Mouse (Mus musculus) lung, postnatal 10 days (tissue): ENCODE data around the gene Ldhc.

Experiments
- DNase-seq: peaks from one replicate; pipeline ENCODE4 v3.0.0; 2021

Gene Ldhc

DNA sequence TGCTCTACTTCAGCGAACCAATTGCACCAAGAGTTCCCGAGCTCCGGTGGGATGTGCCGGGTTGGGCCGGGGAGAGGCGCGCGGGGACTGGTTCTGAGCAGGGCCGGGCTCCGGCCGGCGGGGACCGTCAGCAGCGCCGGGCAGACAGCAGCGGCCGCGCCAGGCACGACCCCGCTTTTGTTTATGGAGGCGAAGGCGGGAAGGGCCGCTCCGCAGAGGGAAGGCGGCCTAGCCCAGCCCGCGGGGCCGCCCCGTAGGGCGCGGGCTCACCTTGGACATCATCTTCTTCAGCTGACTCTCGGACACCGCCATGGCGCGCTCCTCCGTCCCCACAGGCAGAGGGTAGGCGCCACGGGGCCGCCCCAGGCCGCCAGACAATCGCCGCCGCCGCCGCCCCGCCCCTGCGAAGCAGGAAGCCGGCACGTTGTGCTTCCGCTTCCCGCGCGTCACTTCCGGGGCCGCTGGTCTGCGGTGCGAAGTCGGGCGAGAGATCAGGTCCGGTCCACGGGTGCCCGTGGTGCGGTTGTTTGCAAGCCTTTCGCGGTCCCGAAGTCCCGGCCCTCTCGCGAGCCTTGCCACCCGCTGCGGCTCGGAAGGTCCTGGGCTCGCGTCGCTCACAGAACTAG, 58.7 kb downstream of the Ldhc start, which contains the start of gene Tsg101:
Gene Tsg101, minus strand, starts transcription at position 419 of the 626 bp plus-strand sequence.
- peak; percentile 94 for DNase-seq

DNA sequence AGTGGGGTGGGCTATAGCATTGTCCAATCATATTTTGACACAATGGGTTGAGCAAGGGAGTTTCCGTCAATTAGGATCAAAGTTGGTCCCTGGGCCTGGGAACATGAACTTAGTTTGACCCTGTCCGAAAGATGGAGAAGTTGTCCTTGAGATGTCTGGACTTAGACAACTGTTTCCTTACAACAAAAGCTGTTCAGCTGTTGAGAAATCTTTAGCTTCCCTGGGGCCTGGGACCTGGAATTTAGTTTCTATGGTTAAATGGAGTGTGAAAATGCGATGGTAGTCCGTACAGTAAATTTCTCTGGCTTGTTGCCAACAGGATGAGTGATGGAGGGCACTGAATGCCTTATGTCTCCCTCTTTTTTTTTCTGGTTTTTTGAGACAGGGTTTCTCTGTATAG, 61.1 kb downstream of the Ldhc start:
- no peak for DNase-seq
